Mouse (Mus musculus): ENCODE measurements at regions not wholly inside any gene's neighbourhood (a gene's known extent, or its start where the extent isn't known, plus 50 kb on each side); places are given as distances from the start of the nearest gene placed in this dataset.

- TF ChIP-seq CTCF (IDR thresholded peaks at IDR 0.05; ENCODE audit: low read depth) (no peak), EP300 (optimal IDR thresholded peaks at IDR 0.05) (no peak)
Measured at GRCm38 (mm10) chr16:30121596-30121995, 57.4 kb downstream of the Hes1 start.

All from stomach, postnatal 0 days (tissue).